Mouse (Mus musculus): ENCODE measurements around the gene Fbxo42. TPM values are rescaled to one million over a fixed set of nuclear protein-coding genes. Genes with fewer than 3 reads are reported as not detected.

Gene Fbxo42
- polyA plus RNA-seq (2012; fragmentation: generic; extraction: Trizol) = 1 to 10 TPM; 2.7 to 9.4 TPM

GRCm38 (mm10) chr4:141147112-141148008 lies at the start of gene Fbxo42:
Gene Fbxo42, plus strand, starts transcription at chr4:141147913.

GRCm38 (mm10) chr4:141139116-141139970 lies 8.4 kb upstream of the Fbxo42 start, which contains the start of gene Szrd1:
Gene Szrd1, minus strand, starts transcription at chr4:141139775.

GRCm38 (mm10) chr4:141213770-141214336 lies 66.1 kb downstream of the Fbxo42 start, which contains the start of gene Rsg1:
Gene Rsg1, plus strand, starts transcription at chr4:141213956.

GRCm38 (mm10) chr4:141239388-141240125 lies 91.8 kb downstream of the Fbxo42 start, which contains the start of gene Arhgef19:
Gene Arhgef19, plus strand, starts transcription at chr4:141239499.

Other genes with a start within 250 kb of the Fbxo42 start
- under 1 TPM; 0.27 to 0.33 TPM for gene Padi2, start 241.6 kb upstream of the Fbxo42 start, polyA plus RNA-seq (2012; fragmentation: generic; extraction: Trizol)
- gene Sdhb, start 186.7 kb upstream of the Fbxo42 start, polyA plus RNA-seq (2012; fragmentation: generic; extraction: Trizol) = 100 to 1,000 TPM; 193 to 286 TPM
- 10 to 100 TPM; 11.1 to 31.0 TPM for gene Atp13a2, start 161.0 kb upstream of the Fbxo42 start, polyA plus RNA-seq (2012; fragmentation: generic; extraction: Trizol)
- under 1 TPM; 0.07 to 0.87 TPM for gene Mfap2, start 137.5 kb upstream of the Fbxo42 start, polyA plus RNA-seq (2012; fragmentation: generic; extraction: Trizol)
- 10 to 100 TPM in 1 of 2 experiments, 1 to 10 TPM in 1; 3.2 to 10.6 TPM for gene Crocc, start 87.4 kb upstream of the Fbxo42 start, polyA plus RNA-seq (2012; fragmentation: generic; extraction: Trizol)
- 10 to 100 TPM; 47.9 to 60.1 TPM for gene Necap2, start 69.6 kb upstream of the Fbxo42 start, polyA plus RNA-seq (2012; fragmentation: generic; extraction: Trizol)
- gene Spata21, start 59.6 kb upstream of the Fbxo42 start, polyA plus RNA-seq (2012; fragmentation: generic; extraction: Trizol) = not detected
- gene Szrd1, start 8.1 kb upstream of the Fbxo42 start, polyA plus RNA-seq (2012; fragmentation: generic; extraction: Trizol) = 10 to 100 TPM; 42.1 to 64.6 TPM
- 1 to 10 TPM in 1 of 2 experiments, under 1 TPM in 1; 0.22 to 1.8 TPM for gene Rsg1, start 66.0 kb downstream of the Fbxo42 start, polyA plus RNA-seq (2012; fragmentation: generic; extraction: Trizol)
- 10 to 100 TPM; 13.7 to 46.9 TPM for gene Arhgef19, start 91.6 kb downstream of the Fbxo42 start, polyA plus RNA-seq (2012; fragmentation: generic; extraction: Trizol)
- gene Epha2, start 153.3 kb downstream of the Fbxo42 start, polyA plus RNA-seq (2012; fragmentation: generic; extraction: Trizol) = 10 to 100 TPM; 13.2 to 14.1 TPM
- under 1 TPM; 0.02 to 0.85 TPM for gene Fam131c, start 220.3 kb downstream of the Fbxo42 start, polyA plus RNA-seq (2012; fragmentation: generic; extraction: Trizol)

All from C3H10T1/2 (cell line).